Mouse (Mus musculus): ENCODE measurements at regions not wholly inside any gene's neighbourhood (a gene's known extent, or its start where the extent isn't known, plus 50 kb on each side); places are given as distances from the start of the nearest gene placed in this dataset.

GRCm38 (mm10) chr9:50181360-50181759 lies 163.4 kb downstream of the Rpl10-ps3 start:
- WGBS = 47% methylated on average over 2 of the region's 2 CpGs

GRCm38 (mm10) chr9:50176131-50176530 lies 168.6 kb downstream of the Rpl10-ps3 start:
- H3K4me2 ChIP-seq = no peak overlapping the region
- H3K36me3 ChIP-seq = no peaks in the 10 kb centered on the region
- H3K27me3 ChIP-seq = no peaks in the 10 kb centered on the region
- H3K4me3 ChIP-seq = no peak overlapping the region
- H3K4me1 ChIP-seq = peaks cover 7% of the 10 kb centered on the region
- no peaks in the 10 kb centered on the region for H3K9me3 ChIP-seq
- H3K27ac ChIP-seq = no peak overlapping the region
- no peak for ATAC-seq (ENCODE audit: insufficient number of reproducible peaks, low FRiP score, low TSS enrichment, low read depth)
- WGBS = 88% methylated on average over 2 of the region's 2 CpGs
- H3K9ac ChIP-seq = no peak overlapping the region

More at GRCm38 (mm10) chr9:50181360-50181759, 163.4 kb downstream of the Rpl10-ps3 start:
- no peak for ATAC-seq (ENCODE audit: insufficient number of reproducible peaks, low FRiP score, low TSS enrichment, low read depth)
- H3K9me3 ChIP-seq = no peaks in the 10 kb centered on the region
- no peaks in the 10 kb centered on the region for H3K36me3 ChIP-seq
- no peak overlapping the region for H3K4me3 ChIP-seq
- no peaks in the 10 kb centered on the region for H3K27me3 ChIP-seq
- H3K27ac ChIP-seq = no peak overlapping the region
- no peak overlapping the region for H3K4me2 ChIP-seq
- no peak overlapping the region for H3K9ac ChIP-seq
- no peaks in the 10 kb centered on the region for H3K4me1 ChIP-seq

- no peak overlapping the region for H3K9ac ChIP-seq
- H3K9me3 ChIP-seq = no peaks in the 10 kb centered on the region
- 14% methylated on average over 7 of the region's 7 CpGs for WGBS
- no peaks in the 10 kb centered on the region; the same call in 1 of the 2 replicates for H3K27me3 ChIP-seq
- 0 out of 2 replicates have a peak, but pooled peaks have one; percentile 58 for ATAC-seq (ENCODE audit: insufficient number of reproducible peaks, low FRiP score, low TSS enrichment, low read depth)
- H3K36me3 ChIP-seq = no peaks in the 10 kb centered on the region
- peaks cover 10% of the 10 kb centered on the region for H3K4me1 ChIP-seq
- H3K4me2 ChIP-seq = peak overlapping the region; percentile 24
- peak overlapping the region; percentile 24; the same call in 1 of the 2 replicates for H3K4me3 ChIP-seq
- H3K27ac ChIP-seq = peak overlapping the region; percentile 14; the same call in 1 of the 2 replicates
Measured at GRCm38 (mm10) chr9:50171826-50172464, 172.8 kb downstream of the Rpl10-ps3 start.

- Histone ChIP-seq H3K4me1 (peaks cover 10% of the 10 kb centered on the region), H3K27me3 (no peaks in the 10 kb centered on the region; the same call in 1 of the 2 replicates), H3K9me3 (no peaks in the 10 kb centered on the region), H3K36me3 (no peaks in the 10 kb centered on the region), H3K4me3 (no peak overlapping the region), H3K4me2 (no peak overlapping the region), H3K9ac (no peak overlapping the region), H3K27ac (0 out of 2 replicates have a peak overlapping the region, but pooled peaks have one; percentile 4)
- ATAC-seq (ENCODE audit: insufficient number of reproducible peaks, low FRiP score, low TSS enrichment, low read depth) = no peak
- WGBS = 48% methylated on average over 2 of the region's 2 CpGs
Measured at GRCm38 (mm10) chr9:50171164-50171563, 173.6 kb downstream of the Rpl10-ps3 start.

- Histone ChIP-seq H3K9me3 (no peaks in the 10 kb centered on the region), H3K4me2 (no peak overlapping the region), H3K9ac (no peak overlapping the region), H3K4me3 (no peak overlapping the region), H3K27ac (no peak overlapping the region), H3K4me1 (peaks cover 10% of the 10 kb centered on the region), H3K36me3 (no peaks in the 10 kb centered on the region), H3K27me3 (no peaks in the 10 kb centered on the region; the same call in 1 of the 2 replicates)
- 74% methylated on average over 5 of the region's 5 CpGs for WGBS
- no peak for ATAC-seq (ENCODE audit: insufficient number of reproducible peaks, low FRiP score, low TSS enrichment, low read depth)
Measured at GRCm38 (mm10) chr9:50170637-50171036, 174.1 kb downstream of the Rpl10-ps3 start.

- Histone ChIP-seq H3K27ac (no peak overlapping the region), H3K4me1 (no peaks in the 10 kb centered on the region), H3K27me3 (no peaks in the 10 kb centered on the region), H3K4me3 (no peak overlapping the region), H3K4me2 (no peak overlapping the region), H3K36me3 (no peaks in the 10 kb centered on the region), H3K9ac (no peak overlapping the region), H3K9me3 (no peaks in the 10 kb centered on the region)
- WGBS = 82% methylated on average over 3 of the region's 3 CpGs
- no peak for ATAC-seq (ENCODE audit: insufficient number of reproducible peaks, low FRiP score, low TSS enrichment, low read depth)
Measured at GRCm38 (mm10) chr9:50154618-50155017, 190.2 kb downstream of the Rpl10-ps3 start.

- no peaks in the 10 kb centered on the region for H3K27me3 ChIP-seq
- H3K27ac ChIP-seq = no peak overlapping the region
- no peak for ATAC-seq (ENCODE audit: insufficient number of reproducible peaks, low FRiP score, low TSS enrichment, low read depth)
- H3K4me1 ChIP-seq = peaks cover 8% of the 10 kb centered on the region; the same call in 1 of the 2 replicates
- H3K9ac ChIP-seq = no peak overlapping the region
- H3K9me3 ChIP-seq = no peaks in the 10 kb centered on the region
- H3K4me2 ChIP-seq = no peak overlapping the region
- H3K4me3 ChIP-seq = no peak overlapping the region
- H3K36me3 ChIP-seq = no peaks in the 10 kb centered on the region
Measured at GRCm38 (mm10) chr9:50150091-50150490, 194.7 kb downstream of the Rpl10-ps3 start.

GRCm38 (mm10) chr9:50142756-50143155 lies 202.0 kb downstream of the Rpl10-ps3 start:
- H3K4me2 ChIP-seq = no peak overlapping the region
- H3K4me3 ChIP-seq = no peak overlapping the region
- no peak overlapping the region for H3K9ac ChIP-seq
- WGBS = 28% methylated on average over 1 of the region's 1 CpGs
- peaks cover 37% of the 10 kb centered on the region for H3K4me1 ChIP-seq
- H3K27me3 ChIP-seq = no peaks in the 10 kb centered on the region
- H3K36me3 ChIP-seq = no peaks in the 10 kb centered on the region
- ATAC-seq (ENCODE audit: insufficient number of reproducible peaks, low FRiP score, low TSS enrichment, low read depth) = no peak; the same call in 1 of the 2 replicates
- H3K27ac ChIP-seq = no peak overlapping the region
- no peaks in the 10 kb centered on the region for H3K9me3 ChIP-seq

GRCm38 (mm10) chr9:50142091-50142490 lies 202.7 kb downstream of the Rpl10-ps3 start:
- Histone ChIP-seq H3K4me1 (peaks cover 37% of the 10 kb centered on the region), H3K27ac (peak overlapping the region; percentile 51), H3K4me3 (no peak overlapping the region), H3K4me2 (no peak overlapping the region), H3K27me3 (no peaks in the 10 kb centered on the region), H3K36me3 (no peaks in the 10 kb centered on the region), H3K9ac (no peak overlapping the region), H3K9me3 (no peaks in the 10 kb centered on the region)
- ATAC-seq (ENCODE audit: insufficient number of reproducible peaks, low FRiP score, low TSS enrichment, low read depth) = no peak
- 52% methylated on average over 8 of the region's 8 CpGs for WGBS

- WGBS = 29% methylated on average over 6 of the region's 6 CpGs
- Histone ChIP-seq H3K4me2 (no peak overlapping the region), H3K27ac (peak overlapping the region; percentile 38; the same call in 1 of the 2 replicates), H3K4me3 (no peak overlapping the region), H3K36me3 (no peaks in the 10 kb centered on the region), H3K9me3 (no peaks in the 10 kb centered on the region), H3K9ac (no peak overlapping the region), H3K27me3 (no peaks in the 10 kb centered on the region), H3K4me1 (peaks cover 33% of the 10 kb centered on the region)
- ATAC-seq (ENCODE audit: insufficient number of reproducible peaks, low FRiP score, low TSS enrichment, low read depth) = no peak
Measured at GRCm38 (mm10) chr9:50141176-50141575, 203.6 kb downstream of the Rpl10-ps3 start.

- Histone ChIP-seq H3K36me3 (no peaks in the 10 kb centered on the region), H3K9me3 (no peaks in the 10 kb centered on the region), H3K4me3 (no peak overlapping the region), H3K9ac (no peak overlapping the region), H3K27ac (no peak overlapping the region), H3K4me2 (no peak overlapping the region), H3K4me1 (peaks cover 28% of the 10 kb centered on the region), H3K27me3 (no peaks in the 10 kb centered on the region)
- ATAC-seq (ENCODE audit: insufficient number of reproducible peaks, low FRiP score, low TSS enrichment, low read depth) = no peak
- WGBS = 88% methylated on average over 9 of the region's 9 CpGs
Measured at GRCm38 (mm10) chr9:50138341-50138978, 206.3 kb downstream of the Rpl10-ps3 start.

GRCm38 (mm10) chr9:50136636-50136985 lies 208.2 kb downstream of the Rpl10-ps3 start:
- WGBS = 75% methylated on average over 1 of the region's 1 CpGs
- Histone ChIP-seq H3K4me2 (no peak overlapping the region), H3K27me3 (no peaks in the 10 kb centered on the region), H3K27ac (no peak overlapping the region), H3K36me3 (no peaks in the 10 kb centered on the region), H3K4me1 (peaks cover 11% of the 10 kb centered on the region), H3K4me3 (no peak overlapping the region), H3K9me3 (no peaks in the 10 kb centered on the region), H3K9ac (no peak overlapping the region)
- no peak for ATAC-seq (ENCODE audit: insufficient number of reproducible peaks, low FRiP score, low TSS enrichment, low read depth)
